Mouse (Mus musculus) limb, embryonic 12.5 days (tissue): ENCODE data around the gene Pld6. TPM values are rescaled to one million over a fixed set of nuclear protein-coding genes. Genes with fewer than 3 reads are reported as not detected.

Experiments used
- ATAC-seq: fragments of 200-750 bp; cut with Nextera tagmentation; 2 replicates; pipeline ENCODE4 v1.8.0; 2017; ENCODE audit warnings: low read depth, moderate TSS enrichment; ENCODE audit not compliant: insufficient number of reproducible peaks, insufficient read depth, low FRiP score, low TSS enrichment
- H3K27ac ChIP-seq: fragments of 300-500 bp; sonication (generic); 2 replicates; pipeline ENCODE4 v1.5.1; 2016; ENCODE audit warnings: mild to moderate bottlenecking, moderate library complexity
- H3K27me3 ChIP-seq: fragments of 300-500 bp; sonication (generic); 2 replicates; pipeline ENCODE4 v1.6.1; 2016; ENCODE audit warnings: mild to moderate bottlenecking, moderate library complexity
- H3K36me3 ChIP-seq: fragments of 300-500 bp; sonication (generic); 2 replicates; pipeline ENCODE4 v1.6.1; 2016; ENCODE audit warnings: mild to moderate bottlenecking, moderate library complexity
- H3K4me1 ChIP-seq: fragments of 300-500 bp; sonication (generic); replicated peaks from 2 replicates; pipeline ENCODE4 v1.6.1; 2016
- H3K4me2 ChIP-seq: fragments of 300-500 bp; sonication (generic); 2 replicates; pipeline ENCODE4 v1.6.1; 2016; ENCODE audit warnings: mild to moderate bottlenecking, moderate library complexity
- H3K4me3 ChIP-seq: fragments of 300-500 bp; sonication (generic); replicated peaks from 2 replicates; pipeline ENCODE4 v1.5.1; 2016; ENCODE audit warnings: mild to moderate bottlenecking
- H3K9ac ChIP-seq: fragments of 300-500 bp; sonication (generic); replicated peaks from 2 replicates; pipeline ENCODE4 v1.6.1; 2016; ENCODE audit warnings: mild to moderate bottlenecking, moderate library complexity
- H3K9me3 ChIP-seq: fragments of 300-500 bp; sonication (generic); 2 replicates; pipeline ENCODE4 v1.6.1; 2016; ENCODE audit warnings: mild to moderate bottlenecking, moderate library complexity
- WGBS: fragments of 180-500 bp; shearing (Covaris S2); methylation state at CpG from one replicate; pipeline ENCODE4 v1.1.7; 2016; 5-methylcytosine and 5-hydroxymethylcytosine counted together
- polyA plus RNA-seq: library from polyadenylated mRNA; unstranded; fragments of >200 nt; fragmentation: Nextera tagmentation; extraction: Ambion mirVana; gene quantifications from 2 replicates; pipeline ENCODE4 v1.2.1, GENCODE M21; 2016

Gene Pld6
- polyA plus RNA-seq, 1 experiment from 2014 or later: 4.5 TPM

GRCm38 (mm10) chr11:59783591-59783990 is 3.9 kb downstream of the Pld6 start:
- Histone ChIP-seq H3K4me2 (no peak overlapping the region), H3K4me3 (no peak overlapping the region), H3K9ac (no peak overlapping the region), H3K27ac (no peak overlapping the region), H3K9me3 (no peaks in the 10 kb centered on the region), H3K27me3 (peaks cover 13% of the 10 kb centered on the region), H3K4me1 (peaks cover 9% of the 10 kb centered on the region), H3K36me3 (peaks cover 5% of the 10 kb centered on the region)
- ATAC-seq: no peak
- WGBS: 92% methylated on average over 6 of the region's 6 CpGs

GRCm38 (mm10) chr11:59782091-59782590 is 5.3 kb downstream of the Pld6 start:
- peaks cover 4% of the 10 kb centered on the region for H3K4me1 ChIP-seq
- no peak overlapping the region for H3K9ac ChIP-seq
- H3K27ac ChIP-seq: no peak overlapping the region
- H3K27me3 ChIP-seq: peaks cover 7% of the 10 kb centered on the region
- H3K9me3 ChIP-seq: no peaks in the 10 kb centered on the region
- ATAC-seq: no peak
- no peak overlapping the region for H3K4me3 ChIP-seq
- peaks cover 18% of the 10 kb centered on the region for H3K36me3 ChIP-seq
- no peak overlapping the region for H3K4me2 ChIP-seq
- 76% methylated on average over 7 of the region's 7 CpGs for WGBS

GRCm38 (mm10) chr11:59780241-59780640 is 7.2 kb downstream of the Pld6 start:
- H3K4me3 ChIP-seq: no peak overlapping the region
- no peak for ATAC-seq
- H3K4me1 ChIP-seq: no peaks in the 10 kb centered on the region
- peaks cover 37% of the 10 kb centered on the region for H3K36me3 ChIP-seq
- WGBS: 85% methylated on average over 4 of the region's 4 CpGs
- no peak overlapping the region for H3K9ac ChIP-seq
- peaks cover 3% of the 10 kb centered on the region; the same call in 1 of the 2 replicates for H3K27me3 ChIP-seq
- no peak overlapping the region for H3K4me2 ChIP-seq
- H3K27ac ChIP-seq: no peak overlapping the region
- H3K9me3 ChIP-seq: no peaks in the 10 kb centered on the region

- Histone ChIP-seq H3K9me3 (no peaks in the 10 kb centered on the region), H3K27me3 (no peaks in the 10 kb centered on the region), H3K27ac (no peak overlapping the region), H3K36me3 (peaks cover 45% of the 10 kb centered on the region), H3K9ac (no peak overlapping the region), H3K4me1 (no peaks in the 10 kb centered on the region), H3K4me3 (no peak overlapping the region), H3K4me2 (no peak overlapping the region)
- no peak for ATAC-seq
- 85% methylated on average over 4 of the region's 4 CpGs for WGBS
Measured at GRCm38 (mm10) chr11:59779406-59779805, 8.0 kb downstream of the Pld6 start.

- Histone ChIP-seq H3K36me3 (peaks cover 51% of the 10 kb centered on the region), H3K4me2 (no peak overlapping the region), H3K27ac (no peak overlapping the region), H3K27me3 (no peaks in the 10 kb centered on the region), H3K9me3 (no peaks in the 10 kb centered on the region), H3K9ac (no peak overlapping the region), H3K4me1 (no peaks in the 10 kb centered on the region), H3K4me3 (no peak overlapping the region)
- ATAC-seq: no peak
- 85% methylated on average over 1 of the region's 1 CpGs for WGBS
Measured at GRCm38 (mm10) chr11:59778874-59779223, 8.6 kb downstream of the Pld6 start.

- H3K9me3 ChIP-seq: no peaks in the 10 kb centered on the region
- no peak overlapping the region for H3K9ac ChIP-seq
- no peak overlapping the region for H3K4me3 ChIP-seq
- no peak overlapping the region for H3K27ac ChIP-seq
- 60% methylated on average over 9 of the region's 9 CpGs for WGBS
- 0 out of 2 replicates have a peak, but pooled peaks have one; percentile 56 for ATAC-seq
- H3K4me1 ChIP-seq: no peaks in the 10 kb centered on the region
- no peaks in the 10 kb centered on the region for H3K27me3 ChIP-seq
- peaks cover 56% of the 10 kb centered on the region for H3K36me3 ChIP-seq
- no peak overlapping the region for H3K4me2 ChIP-seq
Measured at GRCm38 (mm10) chr11:59778181-59778873, 9.1 kb downstream of the Pld6 start.

- H3K36me3 ChIP-seq: peaks cover 66% of the 10 kb centered on the region
- H3K4me2 ChIP-seq: no peak overlapping the region
- H3K9ac ChIP-seq: no peak overlapping the region
- H3K27me3 ChIP-seq: no peaks in the 10 kb centered on the region
- ATAC-seq: no peak
- WGBS: 88% methylated on average over 5 of the region's 5 CpGs
- no peak overlapping the region for H3K27ac ChIP-seq
- no peaks in the 10 kb centered on the region for H3K9me3 ChIP-seq
- H3K4me3 ChIP-seq: no peak overlapping the region
- no peaks in the 10 kb centered on the region for H3K4me1 ChIP-seq
Measured at GRCm38 (mm10) chr11:59777259-59777658, 10.2 kb downstream of the Pld6 start.

GRCm38 (mm10) chr11:59775435-59776148 is 11.9 kb downstream of the Pld6 start:
- no peak overlapping the region for H3K27ac ChIP-seq
- no peak overlapping the region for H3K9ac ChIP-seq
- no peaks in the 10 kb centered on the region for H3K27me3 ChIP-seq
- WGBS: 89% methylated on average over 13 of the region's 13 CpGs
- H3K36me3 ChIP-seq: peaks cover 83% of the 10 kb centered on the region
- no peaks in the 10 kb centered on the region for H3K9me3 ChIP-seq
- H3K4me1 ChIP-seq: no peaks in the 10 kb centered on the region
- H3K4me3 ChIP-seq: no peak overlapping the region
- no peak overlapping the region for H3K4me2 ChIP-seq
- no peak for ATAC-seq

- Histone ChIP-seq H3K27ac (no peak overlapping the region), H3K9ac (no peak overlapping the region), H3K36me3 (peaks cover 93% of the 10 kb centered on the region), H3K27me3 (no peaks in the 10 kb centered on the region), H3K9me3 (no peaks in the 10 kb centered on the region), H3K4me2 (no peak overlapping the region), H3K4me3 (no peak overlapping the region), H3K4me1 (no peaks in the 10 kb centered on the region)
- ATAC-seq: no peak
- 93% methylated on average over 4 of the region's 4 CpGs for WGBS
Measured at GRCm38 (mm10) chr11:59774522-59774921, 12.9 kb downstream of the Pld6 start.

GRCm38 (mm10) chr11:59772902-59773301 is 14.5 kb downstream of the Pld6 start:
- peaks cover 99% of the 10 kb centered on the region for H3K36me3 ChIP-seq
- ATAC-seq: no peak
- no peaks in the 10 kb centered on the region for H3K27me3 ChIP-seq
- H3K4me2 ChIP-seq: no peak overlapping the region
- H3K4me3 ChIP-seq: no peak overlapping the region
- no peaks in the 10 kb centered on the region for H3K9me3 ChIP-seq
- H3K4me1 ChIP-seq: no peaks in the 10 kb centered on the region
- H3K27ac ChIP-seq: no peak overlapping the region
- WGBS: 91% methylated on average over 4 of the region's 4 CpGs
- H3K9ac ChIP-seq: no peak overlapping the region

GRCm38 (mm10) chr11:59772291-59772690 is 15.2 kb downstream of the Pld6 start:
- H3K9ac ChIP-seq: no peak overlapping the region
- no peak overlapping the region for H3K27ac ChIP-seq
- H3K9me3 ChIP-seq: no peaks in the 10 kb centered on the region
- no peaks in the 10 kb centered on the region for H3K4me1 ChIP-seq
- peaks cover 99% of the 10 kb centered on the region for H3K36me3 ChIP-seq
- H3K27me3 ChIP-seq: no peaks in the 10 kb centered on the region
- no peak for ATAC-seq
- no peak overlapping the region for H3K4me2 ChIP-seq
- 86% methylated on average over 2 of the region's 2 CpGs for WGBS
- no peak overlapping the region for H3K4me3 ChIP-seq
